Mouse (Mus musculus): ENCODE data around the gene Fnbp4.
"Not testable (repeated sequence)": the region's sequence is repeated elsewhere in the genome, so short reads cannot be mapped to it uniquely, and the experiment has no call there.

Fnbp4 gene

DNA sequence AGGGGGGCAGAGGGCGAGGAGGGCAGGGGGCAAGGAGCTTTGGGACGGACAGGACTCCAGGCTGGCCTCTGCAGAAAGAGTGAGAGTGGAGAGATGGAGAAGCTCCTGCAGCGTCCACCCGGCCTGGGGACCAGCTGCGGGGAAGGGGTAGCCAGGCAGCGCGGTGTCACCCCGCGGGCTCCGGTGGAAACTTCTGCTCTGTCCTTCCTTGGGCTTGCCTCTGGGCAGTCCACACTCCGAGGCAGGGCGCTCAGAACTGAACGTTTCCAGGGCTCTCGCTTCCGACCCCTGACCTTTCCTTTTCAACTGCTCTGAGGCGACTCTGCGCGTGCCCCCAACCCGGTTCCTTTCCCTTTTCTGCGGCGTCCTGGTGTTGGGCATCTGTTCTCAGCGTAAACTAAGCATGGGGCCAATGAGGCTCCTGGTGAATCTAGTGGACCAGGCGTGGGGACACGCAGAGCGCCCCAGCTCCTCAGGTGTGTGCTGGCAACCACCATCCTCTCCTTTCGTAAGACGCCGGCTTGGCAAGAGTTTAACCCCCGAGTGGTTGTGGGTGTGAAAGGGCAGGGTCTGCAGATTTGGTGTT lies 37.8 kb downstream of the Fnbp4 start:
- in situ Hi-C loops (cut with MboI, MseI) = no loop called here

DNA sequence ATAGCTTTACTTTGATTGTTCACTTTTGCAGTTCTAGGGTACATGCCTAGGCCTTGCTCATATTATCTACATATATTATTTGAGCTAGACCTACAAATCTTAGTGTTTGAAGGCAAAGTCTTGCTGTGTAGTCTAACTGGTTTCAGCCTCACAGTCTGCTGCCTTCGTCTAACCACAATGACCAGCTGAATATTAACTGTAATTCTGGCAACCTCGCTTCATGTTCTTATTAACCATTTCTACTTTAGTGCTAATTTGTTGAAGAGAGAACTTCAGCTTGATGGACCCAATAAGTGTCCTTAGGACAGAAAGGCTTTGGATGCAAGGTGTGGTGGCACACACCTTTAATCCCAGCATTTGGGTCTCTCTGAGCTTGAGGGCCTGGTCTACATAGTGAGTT lies 43.0 kb downstream of the Fnbp4 start:
- in situ Hi-C loops (cut with MboI, MseI) = no loop called here

DNA sequence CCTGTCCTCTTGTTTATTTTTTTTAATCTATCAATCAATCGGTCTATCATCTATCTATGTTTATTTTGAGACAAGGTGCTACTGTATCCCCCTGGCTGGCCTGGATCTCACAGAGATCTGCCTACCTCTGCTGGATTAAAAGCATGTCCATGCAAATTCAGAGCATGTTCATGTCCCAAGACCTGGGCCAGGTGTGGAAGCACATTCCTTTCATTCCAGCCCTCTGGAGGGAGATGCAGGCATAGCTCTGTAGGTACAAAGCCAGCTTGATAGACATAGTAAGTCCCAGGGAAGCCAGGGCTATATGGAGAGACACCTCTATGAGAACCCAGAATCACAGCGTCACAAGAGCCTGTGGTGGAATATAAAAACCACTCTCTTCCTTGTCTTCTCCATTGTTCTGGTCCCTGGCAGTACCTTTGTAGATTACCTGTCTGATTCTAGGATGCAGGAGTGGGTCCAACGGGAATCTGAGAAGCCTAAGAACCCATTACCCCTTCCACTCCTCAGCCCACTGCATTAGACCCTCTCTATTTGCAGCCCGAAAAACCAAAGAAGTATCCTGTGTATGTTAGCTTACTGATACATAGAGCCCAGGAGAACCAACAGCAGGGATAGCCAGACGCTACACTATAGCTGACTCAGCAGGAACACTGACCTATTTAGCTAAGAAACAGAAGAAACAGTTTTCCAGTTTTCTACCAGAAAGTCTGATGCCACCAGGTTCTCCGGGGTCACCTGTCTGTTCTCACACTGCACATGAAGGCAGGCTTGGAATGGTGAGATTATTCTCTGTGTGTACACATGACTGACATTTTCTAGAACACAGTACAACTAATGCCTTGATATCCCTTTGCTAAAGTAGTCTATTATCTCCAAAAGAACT lies 63.3 kb downstream of the Fnbp4 start:
- in situ Hi-C loops (cut with MboI, MseI) = no loop called here

DNA sequence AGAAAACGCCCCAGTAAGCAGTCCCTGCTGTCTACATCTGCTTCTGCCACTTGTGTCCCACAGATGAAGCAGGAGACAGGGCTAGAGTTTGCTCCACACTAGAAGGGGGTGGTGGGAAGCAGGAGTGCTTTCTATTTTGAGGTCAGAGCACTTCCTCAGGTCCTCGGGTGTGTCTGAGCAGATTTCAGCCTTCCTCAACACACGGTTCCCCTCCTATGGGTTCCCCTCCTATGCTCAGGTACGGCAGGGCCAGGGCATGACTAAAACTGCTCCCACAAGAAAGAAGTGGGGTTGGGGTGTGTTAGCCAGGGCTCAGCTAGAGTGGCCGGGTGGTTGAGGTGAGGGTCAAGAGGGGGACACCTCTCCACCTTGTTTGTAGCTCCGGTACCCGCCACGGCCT lies 65.6 kb downstream of the Fnbp4 start:
- in situ Hi-C loops (cut with MboI, MseI) = no loop called here

DNA sequence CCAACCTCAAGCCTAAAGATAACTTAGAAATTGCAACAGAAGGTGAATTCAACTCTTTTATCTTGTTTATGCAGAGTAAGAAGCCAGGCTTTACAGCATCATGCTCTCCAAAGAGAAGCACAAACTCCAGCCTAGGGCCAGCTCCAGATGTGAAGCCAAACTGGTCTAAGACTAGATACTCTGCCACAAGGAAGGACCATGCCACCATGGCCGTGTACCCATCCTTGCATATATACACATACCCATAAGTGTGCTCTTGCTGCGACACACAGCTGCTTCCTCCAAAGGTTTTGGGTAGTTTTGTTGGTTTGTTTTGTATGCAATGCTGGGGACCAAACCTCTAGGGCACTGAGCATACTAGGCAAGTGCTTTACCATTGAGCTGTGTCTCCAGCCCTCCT lies 70.1 kb downstream of the Fnbp4 start:
- in situ Hi-C loops (cut with MboI, MseI) = no loop called here

DNA sequence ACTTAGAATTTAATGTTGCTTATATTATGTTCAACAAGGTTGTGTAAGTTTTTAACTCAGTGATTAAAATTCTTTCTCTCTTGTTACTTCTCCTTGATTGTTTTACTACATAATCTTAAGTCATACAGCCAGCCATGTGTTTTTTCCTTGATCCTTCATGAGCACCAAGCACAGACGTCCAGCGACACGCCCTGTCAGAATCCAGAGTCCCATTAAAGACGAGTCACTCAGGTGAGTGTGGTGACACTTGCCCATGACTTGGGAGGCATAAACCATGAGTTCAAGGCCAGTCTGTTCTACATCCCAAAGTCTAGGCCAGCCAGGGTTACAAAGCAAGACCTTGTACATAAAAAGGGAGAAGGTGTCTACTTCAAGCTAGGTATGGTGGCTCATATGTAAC lies 71.0 kb downstream of the Fnbp4 start:
- in situ Hi-C loops (cut with MboI, MseI) = no loop called here

DNA sequence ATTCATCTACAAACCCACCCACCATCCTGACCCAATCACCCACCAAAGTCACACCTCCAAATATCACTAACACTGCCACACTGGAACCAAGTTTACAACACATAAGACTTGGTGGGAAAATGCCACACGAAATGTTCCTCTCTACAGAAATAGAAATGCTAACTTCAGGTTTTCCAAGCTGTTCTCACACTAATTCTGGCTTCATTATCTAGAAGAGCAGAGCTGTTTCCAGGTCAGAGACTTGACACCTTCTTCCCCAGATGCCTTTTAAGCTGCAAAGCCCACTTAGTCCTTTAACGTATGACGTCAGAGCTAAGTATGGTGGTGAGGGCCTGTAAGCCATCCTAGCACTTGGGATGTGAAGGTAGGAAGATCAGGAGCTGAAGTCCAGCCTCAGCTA lies 73.5 kb downstream of the Fnbp4 start:
- in situ Hi-C loops (cut with MboI, MseI) = no loop called here

DNA sequence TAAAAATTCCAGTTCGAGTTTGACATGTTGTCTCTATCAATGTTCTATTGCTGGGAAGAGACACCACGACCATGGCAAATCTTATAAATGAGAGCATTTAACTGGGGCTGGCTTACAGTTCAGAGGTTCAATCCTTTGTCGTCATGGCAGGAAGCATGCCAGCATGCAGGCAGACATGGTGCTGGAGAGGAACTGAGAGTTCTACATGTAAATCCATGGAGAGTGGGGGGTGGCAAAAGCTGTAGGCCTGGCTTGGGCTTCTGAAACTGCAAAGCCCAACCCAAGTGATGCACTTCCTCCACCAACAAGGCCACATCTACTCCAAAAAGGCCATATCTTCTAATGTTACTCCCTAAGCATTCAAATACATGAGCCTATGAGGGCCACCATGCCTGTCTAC lies 75.7 kb downstream of the Fnbp4 start:
- in situ Hi-C loops (cut with MboI, MseI) = no loop called here

DNA sequence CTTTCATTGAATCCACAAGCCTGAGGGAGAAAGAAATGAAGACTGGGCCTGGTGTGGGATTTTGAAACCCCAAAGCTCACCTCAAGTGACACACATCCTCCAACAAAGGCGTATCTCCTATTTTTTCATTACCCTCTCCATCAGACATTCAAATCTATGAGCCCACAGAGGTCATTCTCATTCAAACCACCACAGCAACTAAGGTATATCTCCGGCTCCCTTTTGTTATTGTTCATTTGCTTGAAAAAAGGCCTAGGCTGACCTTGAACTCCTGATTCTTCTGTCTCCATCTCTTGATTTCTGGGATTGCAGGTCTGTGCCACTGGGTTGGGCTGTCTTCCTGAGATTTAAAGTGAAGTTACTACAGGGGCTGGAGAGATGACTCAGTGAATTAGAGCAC lies 77.8 kb downstream of the Fnbp4 start:
- in situ Hi-C loops (cut with MboI, MseI) = no loop called here

DNA sequence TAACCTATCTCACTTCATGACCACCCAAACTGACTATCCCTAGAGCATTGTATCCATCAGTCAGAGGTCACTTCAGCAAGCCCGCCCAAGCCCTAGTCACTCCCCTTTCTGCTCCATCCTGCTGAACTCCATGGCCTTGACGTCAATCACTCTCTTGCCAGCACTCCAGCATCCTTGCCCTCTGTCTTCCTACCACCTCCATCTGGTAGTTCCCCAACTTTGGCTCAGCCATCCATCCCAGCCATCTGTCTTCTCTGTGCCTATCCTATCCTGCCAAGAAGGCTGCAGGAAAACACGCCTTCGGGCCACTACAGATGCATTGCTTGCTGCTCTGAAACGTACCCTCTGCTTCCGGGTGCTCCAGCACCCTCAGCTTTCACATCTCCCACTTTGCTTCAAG lies 78.6 kb downstream of the Fnbp4 start:
- in situ Hi-C loops (cut with MboI, MseI) = no loop called here

DNA sequence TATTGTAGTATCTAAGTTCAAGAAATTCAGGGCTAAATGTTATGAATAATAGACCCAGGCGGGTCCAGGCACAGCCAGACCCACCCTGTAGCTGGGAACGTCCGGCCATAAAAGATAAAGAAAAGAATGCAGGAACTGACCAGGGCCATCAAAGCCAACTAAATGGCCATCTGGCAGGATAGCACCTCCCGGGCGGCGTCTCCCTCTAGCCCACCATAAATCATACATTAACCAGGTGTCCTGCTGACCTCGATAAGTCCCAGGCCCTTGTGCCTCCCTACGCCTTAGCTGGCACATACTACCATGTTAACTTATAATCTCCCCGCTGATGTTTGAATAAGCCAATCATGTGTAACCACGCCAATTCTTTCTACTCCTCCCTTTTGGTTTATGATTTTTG lies 79.4 kb downstream of the Fnbp4 start:
- in situ Hi-C loops (cut with MboI, MseI) = not testable (repeated sequence)

DNA sequence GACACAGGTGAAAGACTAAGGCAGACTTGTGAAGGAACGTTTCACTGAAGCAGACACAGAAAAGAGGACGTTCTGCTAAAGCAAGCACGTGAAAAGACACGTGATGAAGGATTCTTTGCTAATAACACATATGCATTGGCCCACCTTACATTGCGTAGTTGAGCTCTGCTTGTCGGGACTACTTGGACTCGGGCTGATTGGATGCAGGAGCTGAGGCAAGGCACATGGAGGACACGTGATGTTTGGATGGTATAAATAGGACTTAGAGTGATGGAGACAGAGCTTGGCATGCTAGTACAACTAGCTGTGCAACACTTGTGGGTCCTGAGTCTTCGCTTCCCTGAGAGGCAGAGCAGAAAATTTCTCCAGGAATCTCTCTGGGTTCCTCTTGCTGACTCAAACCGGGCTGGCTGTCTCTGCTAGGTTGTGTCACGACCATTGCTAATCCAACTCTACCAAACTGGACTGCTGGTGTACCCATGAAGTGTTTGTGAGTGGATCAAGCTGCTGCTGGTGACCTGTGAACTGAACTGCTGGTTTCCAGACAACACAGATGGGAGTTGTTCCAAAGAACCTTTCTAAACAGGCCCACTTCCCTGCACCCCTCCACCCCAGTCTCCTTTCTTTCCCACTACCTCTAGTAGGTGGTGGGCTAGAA lies 80.5 kb downstream of the Fnbp4 start:
- in situ Hi-C loops (cut with MboI, MseI) = no loop called here

DNA sequence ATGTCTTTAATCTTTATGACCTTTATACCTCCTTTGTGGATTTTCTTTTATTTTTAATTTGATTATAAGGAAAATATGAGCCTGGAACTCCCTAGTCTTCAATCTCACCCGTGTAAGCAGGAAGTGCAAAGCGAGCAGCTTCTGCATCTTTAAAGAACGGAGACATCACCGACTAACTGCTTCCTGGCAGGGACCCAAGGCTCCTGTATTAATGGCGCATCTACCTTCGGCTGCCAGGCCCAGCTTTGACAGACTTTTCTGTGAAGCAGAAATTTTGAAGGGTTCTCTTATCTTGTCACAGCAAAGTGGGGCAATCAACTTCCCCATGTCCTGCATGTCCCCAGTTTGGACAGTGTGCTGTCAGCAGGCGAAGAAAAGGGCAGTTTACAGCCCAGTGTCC lies 83.6 kb downstream of the Fnbp4 start:
- in situ Hi-C loops (cut with MboI, MseI) = no loop called here

Measured in regulatory T cell (primary cell).